Mouse (Mus musculus) adrenal gland, postnatal 14 days (tissue): Measurements from ENCODE around the gene Rpl22. TPM values are rescaled to one million over a fixed set of nuclear protein-coding genes. Genes with fewer than 3 reads are reported as not detected.

Experiments
- total RNA-seq: library from RNA; stranded (reverse); gene quantifications from 2 replicates; pipeline ENCODE4 v1.2.3, GENCODE M21; 2021

Rpl22 gene
- total RNA-seq, 1 experiment from 2014 or later = 493 TPM

Other genes starting within 250 kb of the Rpl22 start
- gene Tnfrsf25, start 209.8 kb upstream of the Rpl22 start, total RNA-seq = 2.9 and 4.8 TPM in 2 replicates
- gene Espn, start 173.4 kb upstream of the Rpl22 start, total RNA-seq = 0.71 and 0.96 TPM in 2 replicates
- gene Hes2, start 166.9 kb upstream of the Rpl22 start, total RNA-seq = not detected in 2 replicates
- gene Acot7, start 147.6 kb upstream of the Rpl22 start, total RNA-seq = 32.2 and 34.2 TPM in 2 replicates
- gene Gpr153, start 51.5 kb upstream of the Rpl22 start, total RNA-seq = 7.2 and 7.5 TPM in 2 replicates
- not detected in 2 replicates for gene Hes3, start 34.1 kb upstream of the Rpl22 start, total RNA-seq
- 36.9 and 39.6 TPM in 2 replicates for gene Icmt, start 28.5 kb upstream of the Rpl22 start, total RNA-seq
- 0.26 TPM in 1 of 2 replicates, not detected in the other for gene Rnf207, start 6.7 kb upstream of the Rpl22 start, total RNA-seq
- gene Chd5, start 12.9 kb downstream of the Rpl22 start, total RNA-seq = 7.1 and 8.0 TPM in 2 replicates
- gene Nphp4, start 151.0 kb downstream of the Rpl22 start, total RNA-seq = 3.3 and 3.9 TPM in 2 replicates
- 6.2 and 15.7 TPM in 2 replicates for gene Kcnab2, start 152.1 kb downstream of the Rpl22 start, total RNA-seq